Mouse (Mus musculus) lung, embryonic 16.5 days (tissue): ENCODE results near the gene Chd1l. TPM values are rescaled to one million over a fixed set of nuclear protein-coding genes. Genes with fewer than 3 reads are reported as not detected.

Experiments used
- ATAC-seq: fragments of 200-750 bp; cut with Nextera tagmentation; 2 replicates; pipeline ENCODE4 v1.8.0; 2017; ENCODE audit warnings: low read depth, mild to moderate bottlenecking, moderate library complexity
- H3K27ac ChIP-seq: fragments of 300-500 bp; sonication (generic); 2 replicates; pipeline ENCODE4 v1.5.1; 2014; ENCODE audit warnings: mild to moderate bottlenecking, control low read depth, low read length
- H3K27me3 ChIP-seq: fragments of 300-500 bp; sonication (generic); 2 replicates; pipeline ENCODE4 v1.6.1; 2014; ENCODE audit warnings: low read depth, low read length, mixed read lengths; ENCODE audit not compliant: control insufficient read depth, insufficient read depth
- H3K36me3 ChIP-seq: fragments of 300-500 bp; sonication (generic); 2 replicates; pipeline ENCODE4 v1.6.1; 2014; ENCODE audit warnings: low read length; ENCODE audit not compliant: control insufficient read depth, insufficient read depth
- H3K4me1 ChIP-seq: fragments of 300-500 bp; sonication (generic); replicated peaks from 2 replicates; pipeline ENCODE4 v1.6.1; 2014; ENCODE audit warnings: low read length, mixed read lengths; ENCODE audit not compliant: control insufficient read depth, insufficient read depth
- H3K4me2 ChIP-seq: fragments of 300-500 bp; sonication (generic); 2 replicates; pipeline ENCODE4 v1.6.1; 2014; ENCODE audit warnings: low read depth, low read length, control low read depth
- H3K4me3 ChIP-seq: fragments of 300-500 bp; sonication (generic); 2 replicates; pipeline ENCODE4 v1.5.1; 2014; ENCODE audit warnings: mild to moderate bottlenecking, low read length, control low read depth
- H3K9ac ChIP-seq: fragments of 300-500 bp; sonication (generic); 2 replicates; pipeline ENCODE4 v1.6.1; 2014; ENCODE audit warnings: low read length, control low read depth
- H3K9me3 ChIP-seq: fragments of 300-500 bp; sonication (generic); 2 replicates; pipeline ENCODE4 v1.6.1; 2016; ENCODE audit warnings: low read length; ENCODE audit not compliant: control insufficient read depth
- WGBS: fragments of 180-500 bp; shearing (Covaris S2); extraction: QIAGEN DNeasy Blood & Tissue Kit; methylation state at CpG from one replicate; pipeline ENCODE4 v1.1.7; 2014; 5-methylcytosine and 5-hydroxymethylcytosine counted together
- polyA plus RNA-seq: library from polyadenylated mRNA; unstranded; fragments of >200 nt; fragmentation: Nextera tagmentation; extraction: Ambion mirVana; gene quantifications from 2 replicates; pipeline ENCODE4 v1.2.1, GENCODE M21; 2015

Chd1l gene
- polyA plus RNA-seq, 1 experiment from 2014 or later, result 16.5 TPM

DNA sequence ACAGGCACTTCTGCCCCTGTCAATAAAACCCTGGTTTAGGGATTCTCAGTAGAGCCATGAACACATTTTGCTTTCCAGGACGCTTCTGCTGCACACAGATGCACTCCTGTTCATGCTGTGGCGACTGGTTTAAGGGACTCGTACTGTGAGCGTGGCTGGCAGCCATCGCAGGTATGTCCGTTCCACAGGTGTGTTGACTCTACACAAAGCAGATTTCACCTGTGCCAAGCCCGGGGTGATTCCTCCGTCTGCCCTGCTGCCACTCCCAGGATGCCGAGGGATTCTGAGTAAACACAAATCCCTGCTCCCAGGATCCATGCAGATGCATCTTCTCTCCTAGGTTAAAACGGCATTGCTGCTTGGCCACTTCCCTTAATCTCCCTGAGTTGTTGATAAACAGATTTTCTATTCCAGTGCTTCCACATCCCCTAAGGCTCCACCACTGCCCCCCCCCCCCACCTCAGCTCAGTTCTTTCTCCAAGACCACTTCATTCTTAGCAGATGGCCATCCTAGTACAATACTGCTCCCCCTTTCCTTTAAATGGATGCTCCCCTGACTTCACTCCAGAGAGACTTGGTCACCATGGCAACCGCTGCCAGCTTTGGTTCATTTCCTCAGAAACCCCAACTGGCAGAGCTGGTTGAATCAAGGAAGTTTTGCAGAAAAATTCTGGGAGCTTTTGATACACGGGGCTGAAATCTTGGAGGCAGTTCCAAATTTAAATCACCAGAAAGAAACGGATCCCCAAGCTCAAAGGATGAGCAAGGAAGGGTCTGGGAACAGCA, 87.9 kb downstream of the Chd1l start:
- Histone ChIP-seq H3K4me2 (no peak overlapping the region), H3K4me3 (no peak overlapping the region), H3K36me3 (no peaks in the 10 kb centered on the region), H3K27me3 (no peaks in the 10 kb centered on the region), H3K4me1 (no peaks in the 10 kb centered on the region), H3K9ac (no peak overlapping the region), H3K27ac (no peak overlapping the region), H3K9me3 (peaks cover 6% of the 10 kb centered on the region)
- ATAC-seq, result no peak
- 62% methylated on average over 13 of the region's 13 CpGs for WGBS

GRCm38 (mm10) chr3:97519883-97520282, 90.1 kb downstream of the Chd1l start:
- H3K36me3 ChIP-seq, result no peaks in the 10 kb centered on the region
- no peak for ATAC-seq
- no peak overlapping the region for H3K4me3 ChIP-seq
- H3K4me2 ChIP-seq, result no peak overlapping the region
- no peak overlapping the region for H3K27ac ChIP-seq
- WGBS, result 94% methylated on average over 11 of the region's 11 CpGs
- H3K9ac ChIP-seq, result no peak overlapping the region
- H3K9me3 ChIP-seq, result peaks cover 6% of the 10 kb centered on the region
- no peaks in the 10 kb centered on the region for H3K4me1 ChIP-seq
- H3K27me3 ChIP-seq, result no peaks in the 10 kb centered on the region

DNA sequence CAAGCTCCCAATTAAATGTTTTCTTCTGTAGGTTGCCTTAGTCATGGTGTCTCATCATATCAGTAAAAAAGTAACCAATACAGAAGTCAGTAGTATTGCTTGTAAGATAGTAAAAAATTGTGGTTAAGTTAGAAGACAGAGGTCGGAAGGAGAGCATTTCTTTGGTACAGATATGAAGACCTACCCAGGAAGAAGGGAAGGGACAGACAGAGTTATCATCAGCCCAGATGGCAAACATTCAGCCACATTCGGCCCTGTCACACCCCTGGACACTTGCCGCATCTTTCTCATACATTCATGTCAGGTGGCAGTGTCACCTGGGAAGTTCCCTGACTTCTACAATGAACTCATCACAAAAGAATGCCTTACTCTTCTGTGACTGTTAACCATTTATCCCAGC, 97.7 kb downstream of the Chd1l start:
- Histone ChIP-seq H3K4me1 (no peaks in the 10 kb centered on the region), H3K9me3 (no peaks in the 10 kb centered on the region), H3K36me3 (no peaks in the 10 kb centered on the region), H3K9ac (no peak overlapping the region), H3K4me3 (no peak overlapping the region), H3K4me2 (no peak overlapping the region), H3K27ac (no peak overlapping the region), H3K27me3 (no peaks in the 10 kb centered on the region)
- no peak for ATAC-seq
- 75% methylated on average over 3 of the region's 3 CpGs for WGBS

Other genes starting within 250 kb of the Chd1l start
- not detected in 2 replicates for gene Olfr1402, start 188.2 kb downstream of the Chd1l start, polyA plus RNA-seq
- gene Fmo5, start 18.6 kb upstream of the Chd1l start, polyA plus RNA-seq, result 3.9 and 5.3 TPM in 2 replicates
- 4.9 and 5.2 TPM in 2 replicates for gene Prkab2, start 48.0 kb upstream of the Chd1l start, polyA plus RNA-seq
- not detected in 2 replicates for gene Gm17651, start 64.5 kb upstream of the Chd1l start, polyA plus RNA-seq